7 mouse cellular contexts compared by ENCODE assay signal in the genomic region with DNA sequence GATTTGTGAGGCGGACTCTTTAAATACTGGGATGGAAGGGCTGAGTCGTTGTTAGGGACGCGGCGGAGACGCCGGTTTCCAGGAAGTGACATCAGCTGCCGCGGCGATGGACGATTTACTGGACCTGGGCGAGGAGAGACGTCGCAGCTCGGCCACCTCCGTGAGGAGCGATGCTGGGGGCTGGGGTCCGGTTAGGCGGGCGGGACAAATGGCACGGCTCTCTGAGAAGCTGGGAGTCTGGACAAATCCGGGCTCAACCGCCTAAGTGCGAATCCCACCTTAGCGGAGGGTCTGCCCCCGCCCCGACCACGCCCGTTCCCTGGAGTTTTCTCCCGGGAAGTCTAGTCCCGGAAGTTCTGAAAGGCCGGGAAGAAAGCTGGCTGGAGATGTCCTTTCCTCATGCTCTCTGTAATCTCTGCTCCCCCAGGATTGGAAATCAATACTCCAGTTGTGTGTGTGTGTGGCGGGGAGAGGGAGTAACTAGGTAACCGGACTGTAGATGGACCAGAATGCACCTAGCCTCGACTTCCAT. TPM values are rescaled to one million over a fixed set of nuclear protein-coding genes. Genes with fewer than 3 reads are reported as not detected.
DNase-seq lines count a peak whose midpoint lies in the region; ATAC-seq lines count a peak whose summit lies in the region.

Gene Ift43, plus strand, starts transcription at position 61 of the 532 bp plus-strand sequence.

- no peaks in the 10 kb centered on the region for H3K9me3 ChIP-seq in midbrain, embryonic 10.5 days (replicated peaks)

- peaks cover 39% of the 10 kb centered on the region for H3K4me1 ChIP-seq in midbrain, embryonic 10.5 days

- peaks cover 20% of the 10 kb centered on the region for H3K36me3 ChIP-seq in midbrain, embryonic 10.5 days

- peak; percentile 82 to 85 for DNase-seq in adrenal gland, adult 18-20 months (ENCODE audit: low spot score in 2 of 2)
- DNase-seq in gastrocnemius, postnatal 14 days, result peak; percentile 86
- peak; percentile 73 for DNase-seq in induced T-regulatory cell, adult 2 months (ENCODE audit: low read depth)
- DNase-seq in left cerebral cortex, postnatal 25 days (ENCODE audit: low spot score in 2 of 2), result peak; percentile 85 to 88
- peak; percentile 91 for DNase-seq in midbrain, embryonic 10.5 days (ENCODE audit: low spot score)
- peak; percentile 77 for DNase-seq in skeletal muscle tissue, adult 2 months (ENCODE audit: low read depth, low spot score)

- H3K4me3 ChIP-seq in midbrain, embryonic 10.5 days, result peak within 1 kb of the TSS; percentile 80

- H3K27ac ChIP-seq in midbrain, embryonic 10.5 days (replicated peaks), result peak within 1 kb of the TSS; percentile 80

- H3K27me3 ChIP-seq in midbrain, embryonic 10.5 days (ENCODE audit: low read depth, poor library complexity, severe bottlenecking), result peaks cover 26% of the 10 kb centered on the region

- intact Hi-C loops in gastrocnemius, postnatal 14 days (cut with DNase I; ENCODE audit: low total_unique reads), result no loop called here
- intact Hi-C loops in left cerebral cortex, postnatal 25 days (cut with DNase I), result no loop called here

- 0 out of 2 replicates have a peak, but pooled peaks have one; percentile 21 for ATAC-seq in common myeloid progenitor, adult 5-6 weeks (replicated peaks; ENCODE audit: low read depth, poor library complexity, severe bottlenecking)

- under 1% methylated on average over 35 of the region's 35 CpGs for whole genome bisulfite sequencing in midbrain, embryonic 10.5 days

RNA-seq across cellular contexts. Expression of gene Ift43, which starts in this region (rescaled TPM):
- 10 to 100 TPM; 22.6 to 26.2 TPM for total RNA-seq in adrenal gland, adult 18-20 months (2021)
- 1.6 TPM in 1 of 2 replicates, not detected in the other for total RNA-seq in common myeloid progenitor, adult 5-6 weeks (2017)
- 10 to 100 TPM; 11.9 to 13.4 TPM for total RNA-seq in gastrocnemius, postnatal 14 days (2021)
- 10 to 100 TPM; 11.7 to 13.1 TPM for total RNA-seq in left cerebral cortex, postnatal 25 days (2021)
- polyA plus RNA-seq in midbrain, embryonic 10.5 days (2016; fragmentation: Nextera tagmentation; extraction: Ambion mirVana), result 83.8 and 88.9 TPM in 2 replicates

Comparison
In these comparisons a context has a peak if more than half of its experiments do, and no peak if none do; other contexts are left out.
1. Peak in every context shown above with its lines: DNase-seq, ATAC-seq, H3K4me3 ChIP-seq and H3K27ac ChIP-seq.